Mouse (Mus musculus) lung, embryonic 15.5 days (tissue): ENCODE measurements at regions not wholly inside any gene's neighbourhood (a gene's known extent, or its start where the extent isn't known, plus 50 kb on each side); places are given as distances from the start of the nearest gene placed in this dataset.

ENCODE experiments used
- ATAC-seq: fragments of 200-750 bp; cut with Nextera tagmentation; 2 replicates; pipeline ENCODE4 v1.8.0; 2017; ENCODE audit warnings: moderate number of reproducible peaks, borderline replicate concordance; ENCODE audit not compliant: low FRiP score, low TSS enrichment; ENCODE audit errors: extremely low read depth
- H3K27ac ChIP-seq: fragments of 300-500 bp; sonication (generic); 2 replicates; pipeline ENCODE4 v1.5.1; 2015; ENCODE audit warnings: moderate library complexity, mild to moderate bottlenecking, inconsistent platforms
- H3K27me3 ChIP-seq: fragments of 300-500 bp; sonication (generic); 2 replicates; pipeline ENCODE4 v1.6.1; 2015; ENCODE audit warnings: inconsistent platforms
- H3K36me3 ChIP-seq: fragments of 300-500 bp; sonication (generic); 2 replicates; pipeline ENCODE4 v1.6.1; 2015; ENCODE audit warnings: inconsistent platforms
- H3K4me1 ChIP-seq: fragments of 300-500 bp; sonication (generic); 2 replicates; pipeline ENCODE4 v1.6.1; 2015; ENCODE audit warnings: inconsistent platforms
- H3K4me2 ChIP-seq: fragments of 300-500 bp; sonication (generic); 2 replicates; pipeline ENCODE4 v1.6.1; 2015; ENCODE audit warnings: inconsistent platforms, mild to moderate bottlenecking, moderate library complexity
- H3K4me3 ChIP-seq: fragments of 300-500 bp; sonication (generic); 2 replicates; pipeline ENCODE4 v1.5.1; 2015; ENCODE audit warnings: mild to moderate bottlenecking, inconsistent platforms
- H3K9ac ChIP-seq: fragments of 300-500 bp; sonication (generic); 2 replicates; pipeline ENCODE4 v1.6.1; 2015; ENCODE audit warnings: inconsistent platforms
- H3K9me3 ChIP-seq: fragments of 300-500 bp; sonication (generic); 2 replicates; pipeline ENCODE4 v1.6.1; 2016; ENCODE audit warnings: inconsistent platforms
- WGBS: fragments of 180-500 bp; shearing (Covaris S2); methylation state at CpG from one replicate; pipeline ENCODE4 v1.1.7; 2015; 5-methylcytosine and 5-hydroxymethylcytosine counted together

GRCm38 (mm10) chr16:39102151-39102550 lies 209.7 kb downstream of the Igsf11 start:
- no peak overlapping the region for H3K9ac ChIP-seq
- no peak overlapping the region for H3K27ac ChIP-seq
- H3K4me3 ChIP-seq = no peak overlapping the region
- 33% methylated on average over 6 of the region's 6 CpGs for WGBS
- H3K4me2 ChIP-seq = no peak overlapping the region
- no peaks in the 10 kb centered on the region for H3K9me3 ChIP-seq
- no peak for ATAC-seq
- no peaks in the 10 kb centered on the region for H3K36me3 ChIP-seq
- no peaks in the 10 kb centered on the region for H3K4me1 ChIP-seq
- H3K27me3 ChIP-seq = no peaks in the 10 kb centered on the region

GRCm38 (mm10) chr16:39103360-39104095 lies 211.1 kb downstream of the Igsf11 start:
- H3K27ac ChIP-seq = no peak overlapping the region
- H3K9me3 ChIP-seq = no peaks in the 10 kb centered on the region
- no peak overlapping the region for H3K9ac ChIP-seq
- H3K4me3 ChIP-seq = no peak overlapping the region
- H3K4me1 ChIP-seq = no peaks in the 10 kb centered on the region
- 38% methylated on average over 9 of the region's 9 CpGs for WGBS
- no peak overlapping the region for H3K4me2 ChIP-seq
- no peaks in the 10 kb centered on the region for H3K36me3 ChIP-seq
- H3K27me3 ChIP-seq = no peaks in the 10 kb centered on the region
- no peak for ATAC-seq

DNA sequence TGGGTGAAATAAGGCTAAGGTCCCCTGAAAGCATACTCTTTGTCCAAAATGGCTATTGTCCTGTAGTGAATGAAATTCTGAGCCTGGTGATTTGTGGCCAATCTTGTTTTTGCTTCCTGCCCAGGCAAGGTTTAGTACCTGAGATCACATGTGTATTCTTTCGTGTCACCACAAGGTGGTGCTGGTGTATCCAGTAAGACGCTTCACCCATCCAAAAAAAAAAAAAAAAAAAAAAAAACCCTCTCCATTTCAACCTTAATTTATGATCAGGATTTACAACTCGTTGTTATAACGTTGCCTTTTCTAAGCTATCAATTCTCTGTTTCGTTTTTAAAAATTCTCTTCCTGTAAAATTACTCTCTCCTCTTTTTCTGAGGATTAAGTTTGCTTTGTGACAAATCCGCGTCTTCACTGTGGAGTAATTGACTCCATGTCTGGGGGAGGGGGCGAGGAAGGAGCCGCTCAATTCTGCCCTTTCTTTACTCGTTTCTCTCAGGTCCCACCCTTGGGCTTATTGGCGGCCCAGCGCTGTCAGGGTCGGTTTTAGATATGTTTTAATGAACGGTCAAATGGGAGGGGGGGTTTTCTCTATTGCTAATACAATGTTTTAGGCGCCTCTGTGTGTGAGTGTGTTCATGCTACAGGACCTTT lies 217.0 kb downstream of the Igsf11 start:
- ATAC-seq = no peak
- no peaks in the 10 kb centered on the region for H3K9me3 ChIP-seq
- no peaks in the 10 kb centered on the region for H3K36me3 ChIP-seq
- 0 out of 2 replicates have a peak, but pooled peaks cover 2% of the 10 kb centered on the region for H3K4me1 ChIP-seq
- no peaks in the 10 kb centered on the region for H3K27me3 ChIP-seq
- H3K4me2 ChIP-seq = peak overlapping the region; percentile 54
- H3K27ac ChIP-seq = no peak overlapping the region
- H3K9ac ChIP-seq = no peak overlapping the region
- 0 out of 2 replicates have a peak overlapping the region, but pooled peaks have one; percentile 15 for H3K4me3 ChIP-seq
- 31% methylated on average over 15 of the region's 15 CpGs for WGBS

DNA sequence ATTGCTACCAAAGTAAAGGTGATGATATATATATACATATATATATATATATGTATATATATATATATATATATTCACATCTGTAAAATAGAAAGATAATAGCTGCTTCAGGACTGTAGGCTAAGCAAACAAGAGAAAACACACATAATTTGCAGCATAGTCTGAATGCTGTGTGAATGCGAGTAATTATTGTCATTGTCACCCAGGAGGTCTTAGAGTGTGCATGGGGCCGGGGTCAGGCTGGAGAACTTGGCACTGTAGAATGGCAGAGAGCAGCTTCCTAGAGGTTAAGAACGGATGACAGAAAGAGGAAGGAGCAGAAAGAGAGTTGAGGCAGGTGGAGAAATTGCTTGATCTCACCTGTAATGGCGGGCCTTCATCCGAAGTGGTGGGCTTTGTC lies 217.6 kb downstream of the Igsf11 start:
- Histone ChIP-seq H3K9me3 (no peaks in the 10 kb centered on the region), H3K4me2 (no peak overlapping the region; the same call in 1 of the 2 replicates), H3K27ac (no peak overlapping the region), H3K4me1 (0 out of 2 replicates have a peak, but pooled peaks cover 2% of the 10 kb centered on the region), H3K36me3 (no peaks in the 10 kb centered on the region), H3K27me3 (no peaks in the 10 kb centered on the region), H3K4me3 (no peak overlapping the region), H3K9ac (no peak overlapping the region)
- 75% methylated on average over 5 of the region's 5 CpGs for WGBS
- ATAC-seq = no peak

DNA sequence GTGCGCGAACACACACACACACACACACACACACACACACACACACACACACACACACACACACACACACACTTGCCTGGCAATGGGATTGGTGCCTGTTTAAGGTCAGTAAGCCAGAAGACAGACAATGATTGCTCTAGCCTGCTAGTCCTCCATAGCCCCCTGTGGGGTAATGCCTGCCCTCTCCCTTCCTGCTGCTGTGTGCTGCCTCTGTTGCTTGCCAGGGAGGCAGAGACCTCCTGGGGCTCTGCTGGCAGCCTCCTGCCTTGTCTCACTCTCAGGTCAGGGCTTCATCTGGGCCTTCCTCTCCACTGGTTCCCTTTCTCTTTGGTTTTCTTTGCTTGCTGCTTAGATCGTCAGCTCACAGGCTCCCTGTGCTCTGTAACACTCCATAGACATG lies 225.6 kb downstream of the Igsf11 start:
- no peak for ATAC-seq
- no peak overlapping the region for H3K4me3 ChIP-seq
- no peak overlapping the region for H3K27ac ChIP-seq
- H3K4me2 ChIP-seq = no peak overlapping the region
- H3K27me3 ChIP-seq = no peaks in the 10 kb centered on the region
- H3K9ac ChIP-seq = no peak overlapping the region
- H3K9me3 ChIP-seq = no peaks in the 10 kb centered on the region
- H3K4me1 ChIP-seq = peaks cover 4% of the 10 kb centered on the region; the same call in 1 of the 2 replicates
- no peaks in the 10 kb centered on the region for H3K36me3 ChIP-seq
- 67% methylated on average over 2 of the region's 3 CpGs for WGBS

- Histone ChIP-seq H3K9ac (no peak overlapping the region), H3K27me3 (no peaks in the 10 kb centered on the region), H3K4me3 (no peak overlapping the region), H3K4me1 (peaks cover 13% of the 10 kb centered on the region), H3K4me2 (no peak overlapping the region), H3K9me3 (no peaks in the 10 kb centered on the region), H3K27ac (no peak overlapping the region), H3K36me3 (no peaks in the 10 kb centered on the region)
- no peak for ATAC-seq
- WGBS = 36% methylated on average over 4 of the region's 4 CpGs
Observed at GRCm38 (mm10) chr16:39119811-39120210, 227.3 kb downstream of the Igsf11 start.

DNA sequence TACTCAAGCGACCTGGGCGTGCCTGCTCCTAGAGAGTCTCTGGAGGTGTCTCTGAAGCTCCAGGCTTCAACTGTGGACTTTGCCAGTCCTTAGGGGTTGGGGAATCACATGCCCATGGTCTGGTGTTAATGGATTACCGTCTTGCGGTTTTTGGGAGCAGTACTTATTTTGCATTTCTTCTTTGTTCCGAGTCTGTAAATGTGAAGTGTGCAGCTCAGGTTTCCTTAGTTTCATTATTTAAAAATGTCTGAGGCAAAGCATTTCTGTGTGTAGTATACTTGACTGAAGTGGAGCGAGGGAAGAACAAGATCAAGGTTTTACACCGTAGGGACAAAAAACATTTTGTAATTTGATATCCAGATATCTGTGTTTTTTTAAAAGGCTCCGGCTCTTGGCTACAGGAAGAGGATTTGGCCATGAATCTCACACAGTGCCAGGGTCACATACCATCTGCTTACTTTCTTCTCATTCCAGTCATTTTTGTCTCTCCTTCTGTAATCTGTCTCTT lies 231.0 kb downstream of the Igsf11 start:
- H3K27ac ChIP-seq = no peak overlapping the region
- no peak overlapping the region for H3K4me3 ChIP-seq
- H3K36me3 ChIP-seq = no peaks in the 10 kb centered on the region
- peak; percentile 39; the same call in 1 of the 2 replicates for ATAC-seq
- H3K4me1 ChIP-seq = peaks cover 13% of the 10 kb centered on the region
- WGBS = 39% methylated on average over 8 of the region's 8 CpGs
- H3K9ac ChIP-seq = no peak overlapping the region
- no peaks in the 10 kb centered on the region for H3K27me3 ChIP-seq
- H3K9me3 ChIP-seq = no peaks in the 10 kb centered on the region
- peak overlapping the region; percentile 17 for H3K4me2 ChIP-seq

GRCm38 (mm10) chr16:39132459-39132858 lies 240.0 kb downstream of the Igsf11 start:
- no peak for ATAC-seq
- H3K4me1 ChIP-seq = no peaks in the 10 kb centered on the region
- H3K4me3 ChIP-seq = no peak overlapping the region
- no peaks in the 10 kb centered on the region for H3K27me3 ChIP-seq
- H3K27ac ChIP-seq = no peak overlapping the region
- no peaks in the 10 kb centered on the region for H3K36me3 ChIP-seq
- H3K9ac ChIP-seq = no peak overlapping the region
- H3K4me2 ChIP-seq = no peak overlapping the region
- 79% methylated on average over 2 of the region's 2 CpGs for WGBS
- H3K9me3 ChIP-seq = no peaks in the 10 kb centered on the region

DNA sequence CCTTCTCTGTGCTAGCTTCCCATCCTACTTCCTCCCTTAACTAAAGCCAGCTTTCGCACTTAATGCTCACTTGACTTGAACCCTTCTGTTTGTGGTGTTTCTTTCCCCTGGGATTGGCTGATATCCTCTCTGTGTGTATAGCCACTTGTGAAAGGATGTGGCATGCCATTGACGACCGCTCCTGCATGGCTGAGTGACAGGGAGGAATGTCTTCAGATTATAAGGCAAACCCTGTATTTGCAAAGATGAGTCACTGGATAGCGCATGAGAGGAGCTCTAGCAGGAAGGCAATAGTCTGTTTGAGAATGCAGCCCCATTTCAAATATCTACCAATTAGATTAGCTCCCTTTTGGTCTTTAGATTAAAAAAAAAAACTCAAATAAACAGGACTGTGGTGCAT lies 243.3 kb downstream of the Igsf11 start:
- Histone ChIP-seq H3K4me2 (no peak overlapping the region), H3K9ac (no peak overlapping the region), H3K27ac (no peak overlapping the region), H3K9me3 (no peaks in the 10 kb centered on the region), H3K27me3 (no peaks in the 10 kb centered on the region), H3K4me3 (no peak overlapping the region), H3K36me3 (no peaks in the 10 kb centered on the region), H3K4me1 (no peaks in the 10 kb centered on the region)
- no peak for ATAC-seq
- 45% methylated on average over 4 of the region's 4 CpGs for WGBS

GRCm38 (mm10) chr16:39147151-39147550 lies 254.7 kb downstream of the Igsf11 start:
- WGBS = 54% methylated on average over 2 of the region's 2 CpGs

GRCm38 (mm10) chr16:39151325-39152318 lies 259.2 kb downstream of the Igsf11 start:
- H3K36me3 ChIP-seq = no peaks in the 10 kb centered on the region
- H3K4me2 ChIP-seq = no peak overlapping the region
- no peak for ATAC-seq

More at GRCm38 (mm10) chr16:39147151-39147550, 254.7 kb downstream of the Igsf11 start:
- Histone ChIP-seq H3K4me1 (no peaks in the 10 kb centered on the region), H3K9me3 (no peaks in the 10 kb centered on the region), H3K36me3 (no peaks in the 10 kb centered on the region), H3K4me2 (no peak overlapping the region), H3K27ac (no peak overlapping the region), H3K9ac (no peak overlapping the region), H3K27me3 (no peaks in the 10 kb centered on the region), H3K4me3 (no peak overlapping the region)
- ATAC-seq = no peak

More at GRCm38 (mm10) chr16:39151325-39152318, 259.2 kb downstream of the Igsf11 start:
- WGBS = 69% methylated on average over 9 of the region's 9 CpGs
- no peaks in the 10 kb centered on the region for H3K9me3 ChIP-seq
- H3K4me1 ChIP-seq = no peaks in the 10 kb centered on the region
- H3K27me3 ChIP-seq = no peaks in the 10 kb centered on the region
- H3K27ac ChIP-seq = no peak overlapping the region
- H3K9ac ChIP-seq = no peak overlapping the region
- no peak overlapping the region for H3K4me3 ChIP-seq
